Mouse (Mus musculus) bone marrow macrophage, adult 2 months (primary cell): ENCODE results near the gene Cish. TPM values are rescaled to one million over a fixed set of nuclear protein-coding genes. Genes with fewer than 3 reads are reported as not detected.
A peak's percentile ranks its signal among the peaks of the same experiment; 100 is the strongest.

ENCODE experiments used
- H3K27ac ChIP-seq: 2 replicates; pipeline ENCODE4 v1.5.1; 2012; ENCODE audit warnings: low read depth, low read length; ENCODE audit not compliant: insufficient read depth
- H3K4me1 ChIP-seq: 2 replicates; pipeline ENCODE4 v1.6.1; 2012; ENCODE audit warnings: low read length; ENCODE audit not compliant: control insufficient read depth, insufficient read depth
- H3K4me3 ChIP-seq: 2 replicates; pipeline ENCODE4 v1.5.1; 2012; ENCODE audit warnings: mild to moderate bottlenecking, low read length, moderate library complexity; ENCODE audit not compliant: insufficient read depth
- CTCF ChIP-seq: IDR thresholded peaks from 2 replicates; pipeline ENCODE4 v1.5.1; 2012; ENCODE audit warnings: low read depth, mild to moderate bottlenecking, low read length, moderate library complexity
- POLR2A ChIP-seq: IDR thresholded peaks from 2 replicates; pipeline ENCODE4 v1.6.1; 2012; ENCODE audit warnings: mild to moderate bottlenecking, low read depth, low read length, borderline replicate concordance
- polyA plus RNA-seq: library from polyadenylated mRNA; stranded (reverse); fragments of >200 nt; gene quantifications from 2 replicates; pipeline ENCODE4 v1.2.4, GENCODE M21; 2012; ENCODE audit not compliant: missing spikeins, insufficient read depth, insufficient read length

Gene Cish
- polyA plus RNA-seq, 1 experiment, result 0.83 TPM

GRCm38 (mm10) chr9:107297658-107298057 lies 1.8 kb downstream of the Cish start:
- Histone ChIP-seq H3K4me3 (peak overlapping the region; percentile 65), H3K27ac (no peak overlapping the region), H3K4me1 (peaks cover 10% of the 10 kb centered on the region)
- TF ChIP-seq POLR2A, result no peak
- TF ChIP-seq CTCF, result no peak

- TF ChIP-seq CTCF (no peak), POLR2A (no peak)
- peaks cover 15% of the 10 kb centered on the region for H3K4me1 ChIP-seq
- H3K27ac ChIP-seq, result no peak overlapping the region
- H3K4me3 ChIP-seq, result no peak overlapping the region
Measured at GRCm38 (mm10) chr9:107298059-107298780, 2.4 kb downstream of the Cish start.

- H3K4me1 ChIP-seq, result peaks cover 18% of the 10 kb centered on the region
- no peak for TF ChIP-seq CTCF
- no peak for TF ChIP-seq POLR2A
- no peak overlapping the region for H3K27ac ChIP-seq
- no peak overlapping the region for H3K4me3 ChIP-seq
Measured at GRCm38 (mm10) chr9:107298876-107299275, 3.0 kb downstream of the Cish start.

- Histone ChIP-seq H3K4me1 (peaks cover 15% of the 10 kb centered on the region), H3K4me3 (no peak overlapping the region), H3K27ac (no peak overlapping the region)
- TF ChIP-seq CTCF, result no peak
- TF ChIP-seq POLR2A, result no peak
Measured at GRCm38 (mm10) chr9:107299783-107300182, 4.0 kb downstream of the Cish start.

- Histone ChIP-seq H3K4me3 (no peak overlapping the region), H3K4me1 (peaks cover 14% of the 10 kb centered on the region), H3K27ac (no peak overlapping the region)
- TF ChIP-seq POLR2A (no peak), CTCF (no peak)
Measured at GRCm38 (mm10) chr9:107300224-107300973, 4.6 kb downstream of the Cish start.

- Histone ChIP-seq H3K4me1 (peaks cover 23% of the 10 kb centered on the region), H3K27ac (no peak overlapping the region), H3K4me3 (no peak overlapping the region)
- no peak for TF ChIP-seq CTCF
- no peak for TF ChIP-seq POLR2A
Measured at GRCm38 (mm10) chr9:107301554-107302331, 5.9 kb downstream of the Cish start.

GRCm38 (mm10) chr9:107302592-107302991 lies 6.8 kb downstream of the Cish start:
- H3K27ac ChIP-seq, result no peak overlapping the region
- peaks cover 31% of the 10 kb centered on the region for H3K4me1 ChIP-seq
- no peak for TF ChIP-seq CTCF
- TF ChIP-seq POLR2A, result no peak
- no peak overlapping the region for H3K4me3 ChIP-seq

- Histone ChIP-seq H3K27ac (no peak overlapping the region), H3K4me1 (peaks cover 32% of the 10 kb centered on the region), H3K4me3 (no peak overlapping the region)
- no peak for TF ChIP-seq CTCF
- no peak for TF ChIP-seq POLR2A
Measured at GRCm38 (mm10) chr9:107303121-107303820, 7.4 kb downstream of the Cish start.

GRCm38 (mm10) chr9:107303900-107304299 lies 8.1 kb downstream of the Cish start:
- no peak for TF ChIP-seq CTCF
- no peak for TF ChIP-seq POLR2A
- no peak overlapping the region for H3K27ac ChIP-seq
- H3K4me1 ChIP-seq, result peaks cover 32% of the 10 kb centered on the region

More at GRCm38 (mm10) chr9:107303900-107304299, 8.1 kb downstream of the Cish start:
- no peak overlapping the region for H3K4me3 ChIP-seq
